31 mouse cellular contexts compared by ENCODE assay signal in the genomic region with DNA sequence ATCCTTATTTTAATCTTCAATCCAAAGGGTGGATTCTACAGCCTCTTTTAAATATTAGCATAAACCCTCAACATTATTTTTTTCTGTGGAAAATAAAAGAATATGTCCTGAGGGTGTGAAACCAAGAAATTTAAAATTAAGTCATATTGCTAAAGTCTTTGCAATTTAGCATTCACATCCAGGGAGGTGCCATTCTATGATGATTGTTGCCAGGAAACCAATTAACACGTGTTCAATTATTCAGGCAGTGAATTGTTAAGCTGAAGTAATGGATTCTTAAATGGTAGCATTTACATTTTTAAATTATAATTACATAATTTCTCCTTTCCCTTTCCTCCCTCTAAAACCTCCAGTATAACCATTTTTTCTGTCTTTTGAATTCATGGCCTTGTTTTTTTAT.
DNase-seq lines count a peak whose midpoint lies in the region; ATAC-seq and TF ChIP-seq lines count a peak whose summit lies in the region.
"Had no signal": no experiment of that assay in that cellular context is flagged by ENCODE, and none has a peak within 500 bp of the region (broad histone marks: within the 10 kb centered on the region; RNA-seq: fewer than 3 reads in every experiment).

No protein-coding gene starts in this region.

- peak; percentile 5 for DNase-seq in forebrain, postnatal 0 days
- DNase-seq in forebrain, embryonic 11.5 days (ENCODE audit: low spot score): no peak
- DNase-seq in midbrain, embryonic 14.5 days: peak; percentile 22
- DNase-seq in brain, adult 2 months (ENCODE audit: low read depth, low spot score): peak; percentile 8
- no peak for DNase-seq in heart, adult 9 months (ENCODE audit: low spot score in 2 of 2)
- DNase-seq: adrenal gland, adult 8-10 months; adrenal gland, postnatal 25 days; cerebellum, adult 11-12 months; cerebellum, adult 8-10 months; cerebellum, postnatal 10 days; cerebellum, postnatal 36 days; embryo, embryonic 11 days; gastrocnemius, adult 2 months; gastrocnemius, postnatal 14 days; heart, adult 11 months; heart, postnatal 10 days; heart, postnatal 36 days; kidney, adult 18-20 months had no signal

- H3K27ac ChIP-seq in forebrain, embryonic 13.5 days: no peak overlapping the region
- no peak overlapping the region for H3K27ac ChIP-seq in forebrain, embryonic 12.5 days
- H3K27ac ChIP-seq in forebrain, postnatal 0 days (ENCODE audit: low read depth, low read length): no peak overlapping the region
- H3K27ac ChIP-seq in forebrain, embryonic 11.5 days (ENCODE audit: low read depth, low read length): no peak overlapping the region
- no peak overlapping the region for H3K27ac ChIP-seq in midbrain, embryonic 14.5 days (replicated peaks; ENCODE audit: low read depth, low read length)
- no peak overlapping the region for H3K27ac ChIP-seq in midbrain, embryonic 13.5 days
- H3K27ac ChIP-seq: embryonic facial prominence, embryonic 10.5 days; embryonic facial prominence, embryonic 13.5 days; gastrocnemius, adult 2 months; heart, embryonic 15.5 days; hindbrain, embryonic 10.5 days had no signal

- no peaks in the 10 kb centered on the region for H3K36me3 ChIP-seq in forebrain, embryonic 13.5 days (ENCODE audit: poor library complexity, severe bottlenecking)
- no peaks in the 10 kb centered on the region for H3K36me3 ChIP-seq in forebrain, embryonic 12.5 days (replicated peaks)
- no peaks in the 10 kb centered on the region for H3K36me3 ChIP-seq in forebrain, postnatal 0 days (ENCODE audit: insufficient read depth)
- no peaks in the 10 kb centered on the region for H3K36me3 ChIP-seq in forebrain, embryonic 11.5 days (ENCODE audit: control insufficient read depth, insufficient read depth, low read length)
- no peaks in the 10 kb centered on the region for H3K36me3 ChIP-seq in midbrain, embryonic 14.5 days (ENCODE audit: control insufficient read depth, insufficient read depth, low read length)
- H3K36me3 ChIP-seq in midbrain, embryonic 13.5 days: no peaks in the 10 kb centered on the region
- H3K36me3 ChIP-seq: embryonic facial prominence, embryonic 10.5 days; embryonic facial prominence, embryonic 13.5 days; heart, embryonic 12.5 days; heart, embryonic 15.5 days; hindbrain, embryonic 10.5 days had no signal

- no peak overlapping the region for H3K9ac ChIP-seq in forebrain, embryonic 13.5 days
- no peak overlapping the region for H3K9ac ChIP-seq in forebrain, embryonic 12.5 days
- H3K9ac ChIP-seq in forebrain, postnatal 0 days: no peak overlapping the region
- no peak overlapping the region for H3K9ac ChIP-seq in forebrain, embryonic 11.5 days (ENCODE audit: low read length)
- H3K9ac ChIP-seq in midbrain, embryonic 14.5 days (replicated peaks; ENCODE audit: low read length): no peak overlapping the region
- no peak overlapping the region for H3K9ac ChIP-seq in midbrain, embryonic 13.5 days (replicated peaks)
- H3K9ac ChIP-seq: embryonic facial prominence, embryonic 13.5 days; heart, embryonic 12.5 days; heart, embryonic 15.5 days had no signal

- 0 out of 2 replicates have a peak, but pooled peaks have one; percentile 30 for ATAC-seq in forebrain, embryonic 13.5 days
- ATAC-seq in forebrain, embryonic 12.5 days (ENCODE audit: low FRiP score): no peak
- ATAC-seq in forebrain, postnatal 0 days: peak; percentile 74; the same call in 1 of the 2 replicates
- no peak for ATAC-seq in forebrain, embryonic 11.5 days (replicated peaks; ENCODE audit: low FRiP score)
- no peak for ATAC-seq in midbrain, embryonic 14.5 days (ENCODE audit: low FRiP score, low TSS enrichment)
- no peak for ATAC-seq in midbrain, embryonic 13.5 days
- ATAC-seq: activated CD4-positive, CD25-positive, alpha-beta regulatory T cell, adult 4 months; hindbrain, embryonic 16.5 days; inflammation-experienced regulatory T-cells, adult 6 months; intestine, embryonic 16.5 days had no signal

- H3K4me1 ChIP-seq in forebrain, embryonic 13.5 days: no peaks in the 10 kb centered on the region
- H3K4me1 ChIP-seq in forebrain, embryonic 12.5 days: no peaks in the 10 kb centered on the region
- H3K4me1 ChIP-seq in forebrain, postnatal 0 days (ENCODE audit: insufficient read depth): no peaks in the 10 kb centered on the region
- no peaks in the 10 kb centered on the region for H3K4me1 ChIP-seq in forebrain, embryonic 11.5 days (replicated peaks; ENCODE audit: control insufficient read depth, insufficient read depth, low read length)
- H3K4me1 ChIP-seq in midbrain, embryonic 14.5 days (ENCODE audit: control insufficient read depth, insufficient read depth, low read length): no peaks in the 10 kb centered on the region
- H3K4me1 ChIP-seq in midbrain, embryonic 13.5 days (replicated peaks): no peaks in the 10 kb centered on the region
- H3K4me1 ChIP-seq: embryonic facial prominence, embryonic 10.5 days; embryonic facial prominence, embryonic 13.5 days; heart, embryonic 12.5 days; heart, embryonic 15.5 days; hindbrain, embryonic 10.5 days had no signal

- no peak overlapping the region for H3K4me3 ChIP-seq in forebrain, embryonic 13.5 days
- H3K4me3 ChIP-seq in forebrain, embryonic 12.5 days (replicated peaks): no peak overlapping the region
- no peak overlapping the region for H3K4me3 ChIP-seq in forebrain, postnatal 0 days (ENCODE audit: low read depth, low read length)
- H3K4me3 ChIP-seq in forebrain, embryonic 11.5 days (ENCODE audit: low read depth, low read length): no peak overlapping the region
- no peak overlapping the region for H3K4me3 ChIP-seq in midbrain, embryonic 14.5 days (replicated peaks; ENCODE audit: low read depth, low read length)
- no peak overlapping the region for H3K4me3 ChIP-seq in midbrain, embryonic 13.5 days (replicated peaks)
- H3K4me3 ChIP-seq: embryonic facial prominence, embryonic 10.5 days; embryonic facial prominence, embryonic 13.5 days; erythroblast, embryonic 14.5 days; gastrocnemius, adult 2 months; heart, embryonic 12.5 days; heart, embryonic 15.5 days; hindbrain, embryonic 10.5 days had no signal

- H3K9me3 ChIP-seq in forebrain, embryonic 13.5 days (replicated peaks): no peaks in the 10 kb centered on the region
- no peaks in the 10 kb centered on the region for H3K9me3 ChIP-seq in forebrain, embryonic 12.5 days
- H3K9me3 ChIP-seq in forebrain, postnatal 0 days (ENCODE audit: low read length): no peaks in the 10 kb centered on the region
- no peaks in the 10 kb centered on the region for H3K9me3 ChIP-seq in forebrain, embryonic 11.5 days (ENCODE audit: control insufficient read depth, low read length)
- H3K9me3 ChIP-seq in midbrain, embryonic 14.5 days (ENCODE audit: control insufficient read depth, low read length): no peaks in the 10 kb centered on the region
- H3K9me3 ChIP-seq in midbrain, embryonic 13.5 days: no peaks in the 10 kb centered on the region
- H3K9me3 ChIP-seq: embryonic facial prominence, embryonic 10.5 days; embryonic facial prominence, embryonic 13.5 days; heart, embryonic 12.5 days; heart, embryonic 15.5 days; hindbrain, embryonic 10.5 days had no signal

- TF ChIP-seq CTCF in forebrain, postnatal 0 days (IDR thresholded peaks at IDR 0.05; ENCODE audit: low read depth): no peak

- no peaks in the 10 kb centered on the region for H3K27me3 ChIP-seq in forebrain, embryonic 13.5 days
- no peaks in the 10 kb centered on the region for H3K27me3 ChIP-seq in forebrain, embryonic 12.5 days
- H3K27me3 ChIP-seq in forebrain, postnatal 0 days (ENCODE audit: insufficient read depth, low read length): no peaks in the 10 kb centered on the region
- H3K27me3 ChIP-seq in forebrain, embryonic 11.5 days (ENCODE audit: control insufficient read depth, insufficient read depth, low read length): no peaks in the 10 kb centered on the region
- H3K27me3 ChIP-seq in midbrain, embryonic 14.5 days (ENCODE audit: control insufficient read depth, insufficient read depth, low read length): no peaks in the 10 kb centered on the region
- no peaks in the 10 kb centered on the region for H3K27me3 ChIP-seq in midbrain, embryonic 13.5 days
- H3K27me3 ChIP-seq: embryonic facial prominence, embryonic 13.5 days; heart, embryonic 12.5 days; heart, embryonic 15.5 days had no signal

- H3K4me2 ChIP-seq in forebrain, embryonic 13.5 days: no peak overlapping the region
- H3K4me2 ChIP-seq in forebrain, embryonic 12.5 days: no peak overlapping the region
- no peak overlapping the region for H3K4me2 ChIP-seq in forebrain, postnatal 0 days (ENCODE audit: low read depth)
- H3K4me2 ChIP-seq in forebrain, embryonic 11.5 days (ENCODE audit: low read depth, low read length, severe bottlenecking): no peak overlapping the region
- no peak overlapping the region for H3K4me2 ChIP-seq in midbrain, embryonic 14.5 days (ENCODE audit: low read length)
- no peak overlapping the region for H3K4me2 ChIP-seq in midbrain, embryonic 13.5 days (replicated peaks)
- H3K4me2 ChIP-seq: embryonic facial prominence, embryonic 13.5 days; heart, embryonic 12.5 days; heart, embryonic 15.5 days had no signal

- WGBS in forebrain, embryonic 13.5 days: 47% methylated on average over 1 of the region's 1 CpGs
- WGBS in forebrain, embryonic 12.5 days: 38% methylated on average over 1 of the region's 1 CpGs
- WGBS in forebrain, postnatal 0 days: 15% methylated on average over 1 of the region's 1 CpGs
- 63% methylated on average over 1 of the region's 1 CpGs for WGBS in forebrain, embryonic 11.5 days
- WGBS in midbrain, embryonic 14.5 days: 44% methylated on average over 1 of the region's 1 CpGs
- 50% methylated on average over 1 of the region's 1 CpGs for WGBS in midbrain, embryonic 13.5 days

Comparison
In these comparisons a context has a peak if more than half of its experiments do, and no peak if none do; other contexts are left out.
1. ATAC-seq: peak in forebrain, embryonic 13.5 days (single experiment) and forebrain, postnatal 0 days (single experiment); none in forebrain, embryonic 12.5 days (single experiment), forebrain, embryonic 11.5 days (single experiment), midbrain, embryonic 14.5 days (single experiment) and midbrain, embryonic 13.5 days (single experiment).
2. DNase-seq: peak in forebrain, postnatal 0 days (single experiment), midbrain, embryonic 14.5 days (single experiment) and brain, adult 2 months (single experiment); none in forebrain, embryonic 11.5 days (single experiment) and heart, adult 9 months (0 of 2).